Mouse (Mus musculus) colon, adult 2 months (tissue): ENCODE measurements around the gene 9130204L05Rik. TPM values are rescaled to one million over a fixed set of nuclear protein-coding genes. Genes with fewer than 3 reads are reported as not detected.

Experiments
- polyA plus RNA-seq: library from polyadenylated mRNA; depleted of rRNA; stranded (reverse); fragments of >200 nt; gene quantifications from 2 replicates; pipeline ENCODE4 v1.2.3, GENCODE M21; 2012; rRNA removed

Gene 9130204L05Rik
- polyA plus RNA-seq, result not detected in 2 replicates

GRCm38 (mm10) chr3:91090703-91091102 is at the start of gene 9130204L05Rik:
9130204L05Rik (minus strand) TSS chr3:91090803.

